Mouse (Mus musculus): Measurements from ENCODE around the gene Atp13a3.

Atp13a3 gene

GRCm38 (mm10) chr16:30271941-30272595 lies 133.7 kb downstream of the Atp13a3 start:
- no peak for DNase-seq

- no peak for DNase-seq
Measured at GRCm38 (mm10) chr16:30271223-30271761, 134.5 kb downstream of the Atp13a3 start.

DNA sequence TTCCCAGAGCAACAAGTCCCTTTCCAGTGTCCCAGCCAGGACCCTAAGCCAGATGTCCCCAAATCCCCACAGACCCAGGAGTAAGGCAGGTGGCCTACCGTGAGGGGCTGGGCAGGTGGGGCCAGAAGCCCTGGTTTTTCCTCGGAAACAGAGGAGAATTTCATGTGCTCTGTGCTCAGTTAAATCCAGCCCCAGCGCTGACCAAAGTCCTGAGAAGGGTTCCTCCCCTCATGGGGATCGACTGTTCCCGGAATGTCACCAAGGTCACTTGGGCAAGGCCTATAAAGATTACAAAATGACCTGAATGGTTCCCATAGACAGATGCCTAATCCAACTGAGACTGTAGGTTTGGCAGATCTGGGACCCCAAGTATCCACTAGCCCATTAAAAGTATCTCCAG lies 138.4 kb downstream of the Atp13a3 start, which contains the start of gene Cpn2:
TSS of gene Cpn2 (minus strand) at position 141 of the 400 bp plus-strand sequence.
- DNase-seq = no peak

DNA sequence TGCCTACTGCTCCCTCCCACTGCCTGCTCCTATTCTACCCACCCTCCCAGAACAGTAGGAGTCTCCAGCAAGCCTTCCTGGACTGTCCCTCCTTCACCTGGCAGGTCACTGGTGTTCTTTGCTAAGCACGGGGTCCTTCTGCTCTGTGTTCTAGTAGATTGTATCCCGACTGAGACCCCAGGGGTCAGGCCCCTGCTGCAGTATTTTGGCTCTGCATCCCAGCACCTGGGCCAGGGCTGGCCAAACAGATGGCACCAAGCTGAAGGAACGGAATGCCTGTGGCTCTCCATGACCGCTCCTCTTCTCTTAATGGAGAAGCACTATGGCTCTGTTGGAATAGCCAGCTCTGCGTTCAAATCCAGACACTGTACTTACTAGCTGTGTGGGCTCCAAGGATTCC lies 139.2 kb downstream of the Atp13a3 start:
- no peak for DNase-seq

DNA sequence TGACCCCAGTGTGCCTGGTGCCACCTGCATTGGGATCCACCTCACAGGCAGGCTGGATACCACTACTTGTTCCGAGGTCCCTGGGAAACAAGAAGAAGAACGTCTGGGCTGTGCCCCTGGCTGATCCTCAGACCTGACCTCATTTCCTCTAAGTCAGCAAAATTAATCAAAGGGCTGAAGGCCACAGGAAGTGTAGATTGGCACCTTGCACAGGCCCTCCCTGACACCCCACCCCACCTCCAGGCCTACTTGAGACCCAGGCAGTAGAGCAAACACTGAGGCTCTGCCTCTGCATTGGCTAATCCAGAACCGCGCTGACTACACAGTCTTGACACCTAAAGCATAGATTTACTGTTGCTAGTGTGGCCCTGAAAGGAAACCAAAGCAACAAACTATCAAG lies 140.2 kb downstream of the Atp13a3 start:
- DNase-seq = no peak

- no peak for DNase-seq
Measured at GRCm38 (mm10) chr16:30263156-30263555, 142.6 kb downstream of the Atp13a3 start.

DNA sequence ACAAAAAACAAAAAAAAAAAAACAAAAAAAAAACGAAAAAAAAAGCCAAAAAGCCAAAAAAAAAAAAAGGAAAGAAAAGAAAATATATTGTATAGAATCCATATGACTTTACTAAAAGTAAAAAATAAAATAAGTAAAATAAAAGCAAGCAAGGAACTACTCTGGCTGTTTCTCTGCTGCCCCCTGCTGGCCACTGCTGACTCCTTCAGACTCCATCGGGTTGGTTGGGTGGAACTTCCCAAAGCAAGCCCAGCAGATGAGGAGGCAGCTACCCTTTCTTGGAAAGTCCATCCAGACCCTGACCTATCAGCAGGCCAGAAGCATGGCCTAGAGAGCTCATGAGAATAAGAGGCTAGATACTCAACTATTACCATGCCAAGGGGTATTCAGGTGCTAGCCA lies 143.1 kb downstream of the Atp13a3 start:
- peak; percentile 82 for DNase-seq
